ENCODE assay signal across 9 mouse cellular contexts in the genomic region with DNA sequence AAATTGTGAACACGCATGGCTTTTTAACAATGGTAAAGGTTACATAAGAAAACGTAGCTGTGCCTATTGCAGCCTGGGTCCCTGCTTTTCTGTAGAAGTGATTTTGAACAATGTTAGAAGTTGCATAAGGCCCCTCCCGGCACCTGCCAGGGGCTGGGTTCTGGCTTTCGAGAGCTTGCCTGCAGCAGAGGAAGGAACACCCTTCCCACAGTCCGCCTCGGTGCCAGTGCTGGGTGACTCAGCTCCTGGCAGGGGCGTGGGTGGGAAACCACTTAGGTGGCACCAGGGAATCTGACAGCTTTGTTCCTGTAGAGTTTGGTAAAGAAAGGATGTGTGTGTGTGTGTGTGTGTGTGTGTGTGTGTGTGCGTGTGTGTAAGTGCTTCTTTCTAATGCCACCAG.
DNase-seq lines count a peak whose midpoint lies in the region; ATAC-seq and TF ChIP-seq lines count a peak whose summit lies in the region.
"Had no signal": no experiment of that assay in that cellular context is flagged by ENCODE, and none has a peak within 500 bp of the region (broad histone marks: within the 10 kb centered on the region; RNA-seq: fewer than 3 reads in every experiment).

No protein-coding gene starts in this region.

- no peaks in the 10 kb centered on the region for H3K9me3 ChIP-seq in intestine, embryonic 15.5 days
- H3K9me3 ChIP-seq in forebrain, embryonic 15.5 days, result no peaks in the 10 kb centered on the region
- H3K9me3 ChIP-seq: liver, embryonic 13.5 days had no signal

- no peaks in the 10 kb centered on the region for H3K27me3 ChIP-seq in intestine, embryonic 15.5 days (replicated peaks)
- H3K27me3 ChIP-seq in forebrain, embryonic 15.5 days, result no peaks in the 10 kb centered on the region
- H3K27me3 ChIP-seq: liver, embryonic 13.5 days had no signal

- H3K4me3 ChIP-seq in intestine, embryonic 15.5 days (replicated peaks), result no peak overlapping the region
- no peak overlapping the region for H3K4me3 ChIP-seq in forebrain, embryonic 15.5 days
- H3K4me3 ChIP-seq: liver, embryonic 13.5 days had no signal

- no peaks in the 10 kb centered on the region for H3K4me1 ChIP-seq in intestine, embryonic 15.5 days (replicated peaks)
- H3K4me1 ChIP-seq in forebrain, embryonic 15.5 days, result peaks cover 24% of the 10 kb centered on the region
- H3K4me1 ChIP-seq: liver, embryonic 13.5 days had no signal

- WGBS in intestine, embryonic 15.5 days, result 78% methylated on average over 8 of the region's 8 CpGs
- WGBS in forebrain, embryonic 15.5 days, result 51% methylated on average over 8 of the region's 8 CpGs

- peak; percentile 44 to 56 for DNase-seq in cerebellum, postnatal 10 days
- no peak for DNase-seq in cerebellum, adult 11-12 months
- peak; percentile 49 for DNase-seq in brain, embryonic 14.5 days (ENCODE audit: low read depth)
- peak; percentile 94 for DNase-seq in layer of hippocampus, adult 9-11 months
- peak; percentile 84 for DNase-seq in lung, postnatal 36 days
- DNase-seq in spleen, adult 18-20 months, result no peak
- DNase-seq: liver, embryonic 13.5 days had no signal

- no peak for TF ChIP-seq CTCF in brain, embryonic 14.5 days (IDR thresholded peaks at IDR 0.05; ENCODE audit: borderline replicate concordance, extremely low read depth, insufficient read depth, insufficient read length)

- TF ChIP-seq POLR2A in brain, embryonic 14.5 days (IDR thresholded peaks at IDR 0.05; ENCODE audit: borderline replicate concordance, extremely low read depth, insufficient read depth, insufficient read length, poor library complexity, severe bottlenecking), result no peak

- H3K4me2 ChIP-seq in intestine, embryonic 15.5 days (replicated peaks), result no peak overlapping the region
- H3K4me2 ChIP-seq in forebrain, embryonic 15.5 days (replicated peaks), result no peak overlapping the region
- H3K4me2 ChIP-seq: liver, embryonic 13.5 days had no signal

- H3K9ac ChIP-seq in intestine, embryonic 15.5 days, result no peak overlapping the region
- no peak overlapping the region for H3K9ac ChIP-seq in forebrain, embryonic 15.5 days (replicated peaks)
- H3K9ac ChIP-seq: liver, embryonic 13.5 days had no signal

- no peaks in the 10 kb centered on the region for H3K36me3 ChIP-seq in intestine, embryonic 15.5 days
- H3K36me3 ChIP-seq in forebrain, embryonic 15.5 days, result no peaks in the 10 kb centered on the region
- H3K36me3 ChIP-seq: liver, embryonic 13.5 days had no signal

- no peak for ATAC-seq in intestine, embryonic 15.5 days
- ATAC-seq in forebrain, embryonic 15.5 days (replicated peaks), result no peak

- no peak overlapping the region for H3K27ac ChIP-seq in intestine, embryonic 15.5 days
- H3K27ac ChIP-seq in forebrain, embryonic 15.5 days (replicated peaks), result no peak overlapping the region
- H3K27ac ChIP-seq: liver, embryonic 13.5 days had no signal

Comparison
In these comparisons a context has a peak if more than half of its experiments do, and no peak if none do; other contexts are left out.
1. DNase-seq: peak in cerebellum, postnatal 10 days (2 of 2), brain, embryonic 14.5 days (single experiment), layer of hippocampus, adult 9-11 months (single experiment) and lung, postnatal 36 days (single experiment); none in cerebellum, adult 11-12 months (single experiment) and spleen, adult 18-20 months (0 of 2).